Mouse (Mus musculus): Measurements from ENCODE around the gene Lypd6. TPM values are rescaled to one million over a fixed set of nuclear protein-coding genes. Genes with fewer than 3 reads are reported as not detected.

Gene Lypd6
- polyA plus RNA-seq, 1 experiment from 2014 or later, result 6.7 TPM

DNA sequence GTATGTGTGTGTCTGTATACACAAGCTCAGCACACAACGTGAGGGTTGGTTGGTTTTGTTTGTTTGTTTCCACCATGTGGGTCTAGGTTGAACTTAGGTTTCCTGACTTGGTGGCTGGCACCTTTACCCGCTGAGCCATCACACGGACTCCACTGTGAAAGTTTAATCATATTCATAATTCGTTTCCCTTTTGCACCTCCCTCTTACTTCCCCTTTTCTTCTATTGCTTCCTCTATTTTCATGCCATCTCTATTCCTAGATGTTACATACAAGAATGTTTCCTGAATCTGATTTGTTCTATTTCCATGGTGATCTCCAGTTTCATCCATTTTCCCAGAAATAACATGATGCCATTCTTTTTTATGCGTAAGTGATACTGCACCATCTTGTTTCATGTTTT lies 46.2 kb downstream of the Lypd6 start:
- ATAC-seq, result no peak
- Histone ChIP-seq H3K9ac (replicated peaks) (no peak overlapping the region), H3K36me3 (no peaks in the 10 kb centered on the region), H3K4me2 (replicated peaks) (no peak overlapping the region), H3K27ac (no peak overlapping the region), H3K4me1 (replicated peaks) (no peaks in the 10 kb centered on the region), H3K4me3 (replicated peaks) (no peak overlapping the region), H3K27me3 (no peaks in the 10 kb centered on the region), H3K9me3 (no peaks in the 10 kb centered on the region)
- WGBS, result 90% methylated on average over 5 of the region's 5 CpGs

DNA sequence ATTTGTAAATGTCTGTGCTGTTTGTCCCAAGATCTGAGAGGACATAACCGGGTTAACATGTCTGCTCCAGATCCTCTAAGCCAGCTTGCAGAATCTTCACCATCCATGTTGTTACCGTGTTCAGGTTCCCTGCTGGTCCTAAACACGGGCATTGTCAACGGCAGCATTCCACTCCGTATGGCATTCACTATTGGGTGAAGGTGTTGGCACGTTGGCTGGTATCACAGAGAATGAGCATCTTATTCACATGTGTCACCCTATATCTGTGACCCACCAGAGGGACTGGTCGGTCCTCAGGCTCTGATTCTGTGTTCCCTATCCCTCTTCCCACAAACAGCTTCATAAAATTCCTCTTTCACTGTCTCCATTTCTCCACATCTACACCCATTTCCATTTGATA lies 52.9 kb downstream of the Lypd6 start:
- ATAC-seq, result no peak
- H3K4me2 ChIP-seq (replicated peaks), result no peak overlapping the region
- H3K36me3 ChIP-seq, result no peaks in the 10 kb centered on the region
- WGBS, result 91% methylated on average over 7 of the region's 7 CpGs
- H3K4me1 ChIP-seq (replicated peaks), result no peaks in the 10 kb centered on the region
- H3K27me3 ChIP-seq, result no peaks in the 10 kb centered on the region
- H3K9me3 ChIP-seq, result no peaks in the 10 kb centered on the region
- H3K27ac ChIP-seq, result no peak overlapping the region
- H3K9ac ChIP-seq (replicated peaks), result no peak overlapping the region
- H3K4me3 ChIP-seq (replicated peaks), result no peak overlapping the region

DNA sequence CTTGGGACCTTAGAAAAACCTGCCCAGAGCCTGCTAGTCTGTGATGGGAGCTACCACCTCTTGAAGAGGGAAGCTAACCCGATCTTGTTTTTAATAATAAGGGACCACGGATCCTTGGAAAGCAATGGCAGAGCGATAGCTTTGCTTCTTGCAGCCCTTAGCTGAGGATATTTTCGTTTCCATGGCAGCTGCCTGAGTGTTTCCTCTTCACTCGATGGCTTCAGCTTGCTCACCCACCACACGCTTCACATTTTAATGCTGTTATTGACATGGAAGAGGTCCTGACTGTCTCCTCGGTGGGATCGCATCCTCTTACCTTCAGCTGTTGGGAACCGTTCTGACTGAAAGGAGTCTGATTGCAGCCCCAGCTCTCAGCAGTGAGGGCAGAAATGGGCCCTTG lies 54.6 kb downstream of the Lypd6 start:
- Histone ChIP-seq H3K27me3 (no peaks in the 10 kb centered on the region), H3K4me1 (replicated peaks) (peaks cover 3% of the 10 kb centered on the region; the same call in 1 of the 2 replicates), H3K36me3 (no peaks in the 10 kb centered on the region), H3K4me3 (replicated peaks) (no peak overlapping the region), H3K27ac (no peak overlapping the region), H3K9me3 (no peaks in the 10 kb centered on the region), H3K4me2 (replicated peaks) (no peak overlapping the region), H3K9ac (replicated peaks) (no peak overlapping the region)
- WGBS, result 79% methylated on average over 9 of the region's 9 CpGs
- no peak for ATAC-seq

DNA sequence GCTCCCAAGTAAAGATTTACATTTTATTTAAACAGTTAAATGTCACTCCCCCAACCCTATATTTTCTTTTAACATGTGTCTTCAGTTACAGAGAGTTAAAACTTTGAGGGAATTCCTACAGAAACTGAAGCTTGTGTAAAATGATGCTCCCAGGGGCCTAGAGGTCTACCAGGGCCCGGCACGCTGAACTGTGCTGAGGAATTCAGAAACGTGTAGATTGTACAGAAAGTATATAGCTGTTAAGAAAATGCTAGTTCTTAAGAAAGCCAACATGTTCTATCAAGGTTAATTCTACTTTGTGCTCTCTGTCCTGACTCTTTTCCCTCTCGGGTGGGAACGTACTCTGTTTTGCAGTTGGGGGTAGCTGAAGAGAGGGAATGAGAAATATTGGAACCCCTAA lies 57.1 kb downstream of the Lypd6 start:
- ATAC-seq, result no peak
- Histone ChIP-seq H3K27ac (no peak overlapping the region), H3K4me2 (replicated peaks) (no peak overlapping the region), H3K4me1 (replicated peaks) (peaks cover 18% of the 10 kb centered on the region), H3K9ac (replicated peaks) (no peak overlapping the region), H3K36me3 (no peaks in the 10 kb centered on the region), H3K9me3 (no peaks in the 10 kb centered on the region), H3K4me3 (replicated peaks) (no peak overlapping the region), H3K27me3 (no peaks in the 10 kb centered on the region)
- 91% methylated on average over 5 of the region's 5 CpGs for WGBS

DNA sequence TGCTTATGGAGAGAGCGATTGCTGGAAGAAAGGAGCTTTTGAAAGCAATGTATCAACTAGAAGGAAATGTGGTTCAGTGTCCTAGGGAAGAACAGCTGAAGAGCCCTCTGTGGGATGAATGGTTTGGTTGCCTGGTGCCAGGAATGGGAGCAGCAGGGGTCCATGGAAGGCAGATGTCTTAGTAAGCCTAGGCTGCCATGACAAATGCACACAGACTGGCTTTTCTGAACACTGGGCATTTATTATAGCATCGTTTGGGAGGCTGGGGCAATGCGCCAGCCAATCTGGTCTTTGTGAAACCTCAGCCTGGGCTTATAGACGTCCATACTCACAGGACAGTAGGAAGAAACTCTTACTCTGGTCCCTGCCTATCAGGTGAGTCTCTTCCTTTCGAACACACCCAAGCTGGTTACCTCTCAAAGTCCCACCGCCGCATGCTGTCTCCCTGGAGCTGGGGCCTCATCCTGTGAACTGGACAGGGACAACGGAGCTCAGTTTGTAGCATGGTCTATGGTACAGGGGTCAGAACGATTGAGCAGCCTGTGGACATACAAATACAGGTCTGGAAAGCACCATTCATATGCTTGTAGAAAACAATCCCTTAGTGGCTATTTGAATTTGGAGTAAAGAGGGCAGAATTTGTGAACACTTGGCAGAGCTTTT lies 61.4 kb downstream of the Lypd6 start:
- Histone ChIP-seq H3K27ac (peak overlapping the region; percentile 22; the same call in 1 of the 2 replicates), H3K4me2 (replicated peaks) (no peak overlapping the region), H3K9ac (replicated peaks) (no peak overlapping the region), H3K36me3 (no peaks in the 10 kb centered on the region), H3K4me3 (replicated peaks) (no peak overlapping the region), H3K9me3 (no peaks in the 10 kb centered on the region), H3K27me3 (no peaks in the 10 kb centered on the region), H3K4me1 (replicated peaks) (peaks cover 27% of the 10 kb centered on the region)
- WGBS, result 76% methylated on average over 9 of the region's 9 CpGs
- peak; percentile 71; the same call in 1 of the 2 replicates for ATAC-seq

DNA sequence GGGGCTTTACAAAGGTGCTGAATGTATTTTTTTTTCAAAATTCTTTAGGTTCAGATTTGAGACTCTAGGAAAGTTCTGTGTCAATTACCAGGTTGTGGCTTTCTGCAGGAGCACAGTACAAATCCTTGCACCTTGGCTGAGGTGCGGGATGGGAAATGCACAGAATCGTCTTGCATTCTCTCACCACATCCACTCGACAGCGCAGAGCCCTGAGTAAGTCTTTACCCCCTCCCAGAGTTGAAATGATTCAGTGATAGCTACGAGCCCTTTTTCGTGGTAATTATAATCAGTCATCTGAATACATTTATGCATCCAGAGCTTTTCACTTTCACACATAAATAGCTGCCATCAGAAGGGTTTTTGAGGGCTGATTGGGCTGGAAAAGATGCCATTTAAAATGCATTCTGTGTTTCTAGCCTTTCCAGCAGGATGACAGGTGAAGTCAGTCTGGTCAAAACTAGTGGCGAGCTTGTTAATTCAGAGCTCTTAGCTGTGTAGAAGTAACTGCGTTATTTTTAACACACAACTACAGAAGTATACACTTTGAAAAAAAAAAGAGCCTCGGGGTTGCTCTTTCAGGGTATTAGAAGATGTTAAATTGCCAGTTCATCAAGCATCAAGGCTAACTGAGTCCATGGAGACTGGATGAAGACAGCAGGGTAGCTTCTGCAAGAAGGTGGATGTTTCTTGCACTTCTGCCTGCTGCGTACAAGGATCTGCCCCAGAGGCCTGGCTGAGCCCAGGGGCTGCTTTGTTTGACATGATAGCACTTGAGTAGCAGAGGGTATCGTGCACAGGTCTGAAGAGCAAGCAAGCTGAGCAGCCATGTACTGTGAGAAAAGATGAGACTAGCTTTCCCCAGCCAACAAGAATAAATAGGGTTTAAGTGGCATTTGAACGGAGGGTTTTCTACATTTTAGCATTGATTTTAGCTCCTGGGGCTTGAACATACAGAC lies 62.4 kb downstream of the Lypd6 start:
- Histone ChIP-seq H3K4me2 (replicated peaks) (no peak overlapping the region), H3K4me1 (replicated peaks) (peaks cover 27% of the 10 kb centered on the region), H3K9me3 (no peaks in the 10 kb centered on the region), H3K27me3 (no peaks in the 10 kb centered on the region), H3K27ac (peak overlapping the region; percentile 49; the same call in 1 of the 2 replicates), H3K36me3 (no peaks in the 10 kb centered on the region), H3K9ac (replicated peaks) (no peak overlapping the region), H3K4me3 (replicated peaks) (no peak overlapping the region)
- 54% methylated on average over 12 of the region's 12 CpGs for WGBS
- peak; percentile 63; the same call in 1 of the 2 replicates for ATAC-seq

DNA sequence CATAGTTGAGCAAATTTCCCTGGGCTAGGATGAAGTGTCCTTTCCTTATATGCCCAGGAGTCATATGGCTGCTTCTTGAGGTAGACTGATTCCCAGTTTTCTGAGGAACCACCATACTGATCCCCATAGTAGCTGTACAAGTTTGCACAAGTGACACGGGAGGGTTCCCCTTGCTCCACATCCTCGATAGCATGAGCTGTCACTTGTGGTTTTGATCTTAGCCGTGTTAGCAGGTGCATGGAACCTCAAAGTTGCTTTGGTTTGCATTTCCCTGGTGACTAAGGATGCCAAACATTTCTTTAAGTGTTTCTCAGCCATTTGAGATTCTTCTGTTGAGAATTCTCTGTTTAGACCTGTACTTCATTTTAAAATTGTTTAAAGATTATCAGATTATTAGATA lies 64.4 kb downstream of the Lypd6 start:
- Histone ChIP-seq H3K4me1 (replicated peaks) (peaks cover 24% of the 10 kb centered on the region), H3K4me2 (replicated peaks) (no peak overlapping the region), H3K27ac (no peak overlapping the region), H3K4me3 (replicated peaks) (no peak overlapping the region), H3K9me3 (no peaks in the 10 kb centered on the region), H3K9ac (replicated peaks) (no peak overlapping the region), H3K36me3 (no peaks in the 10 kb centered on the region), H3K27me3 (no peaks in the 10 kb centered on the region)
- 89% methylated on average over 3 of the region's 3 CpGs for WGBS
- no peak for ATAC-seq

DNA sequence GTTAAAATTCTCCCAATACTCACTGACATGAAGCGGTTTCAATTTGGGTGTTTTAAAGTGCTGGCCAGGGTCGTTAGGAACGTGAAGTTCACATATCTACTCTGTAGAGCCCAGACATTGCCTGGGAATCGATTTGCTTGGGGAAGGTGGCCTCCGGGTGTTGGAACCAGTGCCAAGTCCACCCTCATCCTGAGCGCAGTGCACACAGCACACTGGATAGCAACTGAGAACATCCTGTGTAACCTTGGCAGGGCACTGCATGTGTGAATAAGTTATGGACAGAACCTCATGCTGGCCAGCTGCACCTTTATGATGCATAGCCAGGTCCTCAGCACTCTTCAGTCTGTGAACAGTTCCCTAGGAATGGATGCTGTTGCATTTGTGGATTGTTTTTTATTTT lies 77.4 kb downstream of the Lypd6 start:
- Histone ChIP-seq H3K9ac (replicated peaks) (no peak overlapping the region), H3K27ac (no peak overlapping the region), H3K9me3 (no peaks in the 10 kb centered on the region), H3K4me1 (replicated peaks) (peaks cover 11% of the 10 kb centered on the region), H3K4me2 (replicated peaks) (no peak overlapping the region), H3K4me3 (replicated peaks) (no peak overlapping the region), H3K36me3 (no peaks in the 10 kb centered on the region), H3K27me3 (no peaks in the 10 kb centered on the region)
- ATAC-seq, result no peak
- 60% methylated on average over 6 of the region's 6 CpGs for WGBS

DNA sequence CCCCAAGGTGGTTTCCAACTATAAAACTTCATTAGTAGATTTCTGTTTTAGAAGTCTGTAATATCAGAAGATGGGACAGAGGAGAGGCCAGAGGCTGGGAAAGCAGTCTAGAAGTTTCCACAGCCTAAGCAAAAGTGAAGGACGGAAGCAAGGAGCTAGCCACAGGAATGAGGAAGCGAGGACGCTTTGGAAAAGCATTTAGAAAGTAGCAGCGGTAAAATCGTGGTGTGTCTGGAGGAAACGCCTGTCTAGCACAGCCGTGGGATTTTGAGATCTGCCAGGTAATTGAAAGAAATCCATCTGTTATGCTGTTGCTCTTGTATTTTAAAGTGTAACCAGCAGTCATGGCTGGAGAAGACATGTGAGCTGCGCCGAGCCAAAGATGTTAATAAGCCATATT lies 81.1 kb downstream of the Lypd6 start:
- no peak overlapping the region for H3K4me3 ChIP-seq (replicated peaks)
- no peak overlapping the region for H3K4me2 ChIP-seq (replicated peaks)
- no peaks in the 10 kb centered on the region for H3K36me3 ChIP-seq
- 88% methylated on average over 9 of the region's 9 CpGs for WGBS
- no peak overlapping the region for H3K9ac ChIP-seq (replicated peaks)
- H3K27ac ChIP-seq, result no peak overlapping the region
- no peaks in the 10 kb centered on the region for H3K27me3 ChIP-seq
- peaks cover 14% of the 10 kb centered on the region for H3K4me1 ChIP-seq (replicated peaks)
- no peak for ATAC-seq
- no peaks in the 10 kb centered on the region for H3K9me3 ChIP-seq

DNA sequence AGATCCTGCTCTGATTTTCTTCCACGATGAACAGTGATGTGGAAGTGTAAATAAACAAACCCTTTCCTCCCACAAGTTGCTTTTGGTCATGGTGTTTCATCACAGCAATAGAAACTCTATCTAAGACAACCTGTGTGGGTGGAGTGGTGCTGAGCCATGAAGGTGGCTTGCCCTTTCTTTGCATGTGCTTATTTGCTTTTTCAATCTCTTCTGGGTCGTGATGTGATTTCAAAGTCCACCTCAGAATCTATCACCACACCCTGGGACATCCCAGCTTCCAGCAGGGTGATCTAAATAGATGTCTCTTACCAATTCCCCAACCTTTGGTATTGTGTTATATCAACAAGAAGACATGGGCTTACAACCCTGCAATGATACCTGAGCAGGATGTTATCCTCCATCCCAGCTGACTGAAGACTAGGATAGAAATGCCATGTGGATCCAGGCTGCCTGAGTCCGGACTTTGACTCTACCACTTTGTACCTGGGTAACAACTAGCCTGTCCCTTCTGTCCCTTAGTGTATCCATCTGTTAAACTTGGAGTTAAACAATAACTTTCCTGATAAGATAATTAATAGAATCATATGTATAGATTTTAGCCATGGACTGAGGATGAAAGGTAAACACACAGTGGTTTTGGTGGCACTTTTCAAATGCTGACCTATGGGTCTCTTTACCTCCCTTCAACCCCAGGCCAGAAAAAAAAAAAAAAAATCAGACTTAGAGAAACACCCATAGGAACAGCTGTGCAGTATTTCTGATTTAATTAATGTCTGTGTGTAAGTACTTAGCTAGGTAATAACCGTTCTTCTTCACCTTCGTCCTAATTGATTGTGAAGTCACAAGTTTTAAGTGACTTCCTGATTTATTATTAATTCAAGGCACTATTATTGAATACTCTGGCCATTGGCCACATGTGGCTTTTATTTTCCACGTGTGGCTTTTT lies 83.3 kb downstream of the Lypd6 start:
- Histone ChIP-seq H3K4me2 (replicated peaks) (no peak overlapping the region), H3K27ac (no peak overlapping the region), H3K4me3 (replicated peaks) (no peak overlapping the region), H3K4me1 (replicated peaks) (0 out of 2 replicates have a peak, but pooled peaks cover 3% of the 10 kb centered on the region), H3K9me3 (no peaks in the 10 kb centered on the region), H3K36me3 (no peaks in the 10 kb centered on the region), H3K27me3 (no peaks in the 10 kb centered on the region), H3K9ac (replicated peaks) (no peak overlapping the region)
- 75% methylated on average over 6 of the region's 6 CpGs for WGBS
- no peak for ATAC-seq

DNA sequence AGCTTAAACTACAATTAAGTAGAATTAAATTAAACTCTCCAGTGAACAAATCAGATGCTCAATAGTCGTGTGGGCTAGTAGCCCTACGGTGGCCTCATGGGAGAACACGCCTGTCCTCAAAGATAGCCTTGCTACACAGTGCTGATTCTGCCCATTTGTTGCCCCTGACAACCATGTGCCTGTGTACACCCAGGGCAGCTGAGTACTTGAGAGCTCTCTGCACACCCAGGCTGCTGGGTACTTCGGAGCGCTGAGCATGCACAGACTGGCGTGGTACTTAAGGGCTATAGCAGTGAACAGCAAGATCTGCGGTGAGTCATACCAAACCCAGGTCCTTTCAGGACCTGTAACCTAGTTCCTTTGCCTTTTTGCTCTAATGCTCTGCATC lies 84.0 kb downstream of the Lypd6 start:
- ATAC-seq, result peak; percentile 71; the same call in 1 of the 2 replicates
- Histone ChIP-seq H3K4me1 (replicated peaks) (0 out of 2 replicates have a peak, but pooled peaks cover 3% of the 10 kb centered on the region), H3K27me3 (no peaks in the 10 kb centered on the region), H3K36me3 (no peaks in the 10 kb centered on the region), H3K27ac (no peak overlapping the region), H3K9ac (replicated peaks) (no peak overlapping the region), H3K9me3 (no peaks in the 10 kb centered on the region), H3K4me2 (replicated peaks) (no peak overlapping the region), H3K4me3 (replicated peaks) (no peak overlapping the region)
- WGBS, result 80% methylated on average over 7 of the region's 7 CpGs
